Mouse (Mus musculus): ENCODE data around the gene Mt4. TPM values are rescaled to one million over a fixed set of nuclear protein-coding genes. Genes with fewer than 3 reads are reported as not detected.

Mt4 gene
- not detected for polyA plus RNA-seq (2014; fragmentation: Illumina TruSeq; extraction: RNeasy Lipid Tissue Mini Kit (QIAGEN cat#74804); ENCODE audit: insufficient read depth, low read depth, low replicate concordance)

GRCm38 (mm10) chr8:94136933-94137332, at the start of gene Mt4:
Mt4 (plus strand) TSS chr8:94137197.

GRCm38 (mm10) chr8:94098081-94098974, 38.7 kb upstream of the Mt4 start, which contains the start of gene Bbs2:
Bbs2 (minus strand) TSS chr8:94098928.

GRCm38 (mm10) chr8:94152513-94153300, 15.7 kb downstream of the Mt4 start, which contains the start of gene Mt3:
Mt3 (plus strand) TSS chr8:94152607.

GRCm38 (mm10) chr8:94172075-94172808, 35.2 kb downstream of the Mt4 start, which contains the start of gene Mt2:
Mt2 (plus strand) TSS chr8:94172664.

GRCm38 (mm10) chr8:94178857-94179712, 42.1 kb downstream of the Mt4 start, which contains the start of gene Mt1:
Mt1 (plus strand) TSS chr8:94179082.

Other genes with a start within 250 kb of the Mt4 start
- gene Amfr, start 124.4 kb upstream of the Mt4 start, polyA plus RNA-seq (2014; fragmentation: Illumina TruSeq; extraction: RNeasy Lipid Tissue Mini Kit (QIAGEN cat#74804); ENCODE audit: insufficient read depth, low read depth, low replicate concordance) = 61.3 TPM
- gene Nudt21, start 100.2 kb upstream of the Mt4 start, polyA plus RNA-seq (2014; fragmentation: Illumina TruSeq; extraction: RNeasy Lipid Tissue Mini Kit (QIAGEN cat#74804); ENCODE audit: insufficient read depth, low read depth, low replicate concordance) = 29.2 TPM
- 5.1 TPM for gene Ogfod1, start 100.0 kb upstream of the Mt4 start, polyA plus RNA-seq (2014; fragmentation: Illumina TruSeq; extraction: RNeasy Lipid Tissue Mini Kit (QIAGEN cat#74804); ENCODE audit: insufficient read depth, low read depth, low replicate concordance)
- 9.5 TPM for gene Bbs2, start 38.3 kb upstream of the Mt4 start, polyA plus RNA-seq (2014; fragmentation: Illumina TruSeq; extraction: RNeasy Lipid Tissue Mini Kit (QIAGEN cat#74804); ENCODE audit: insufficient read depth, low read depth, low replicate concordance)
- gene Mt3, start 15.4 kb downstream of the Mt4 start, polyA plus RNA-seq (2014; fragmentation: Illumina TruSeq; extraction: RNeasy Lipid Tissue Mini Kit (QIAGEN cat#74804); ENCODE audit: insufficient read depth, low read depth, low replicate concordance) = 1.7 TPM
- 53.1 TPM for gene Mt2, start 35.5 kb downstream of the Mt4 start, polyA plus RNA-seq (2014; fragmentation: Illumina TruSeq; extraction: RNeasy Lipid Tissue Mini Kit (QIAGEN cat#74804); ENCODE audit: insufficient read depth, low read depth, low replicate concordance)
- 159 TPM for gene Mt1, start 41.9 kb downstream of the Mt4 start, polyA plus RNA-seq (2014; fragmentation: Illumina TruSeq; extraction: RNeasy Lipid Tissue Mini Kit (QIAGEN cat#74804); ENCODE audit: insufficient read depth, low read depth, low replicate concordance)
- gene Nup93, start 77.4 kb downstream of the Mt4 start, polyA plus RNA-seq (2014; fragmentation: Illumina TruSeq; extraction: RNeasy Lipid Tissue Mini Kit (QIAGEN cat#74804); ENCODE audit: insufficient read depth, low read depth, low replicate concordance) = 8.2 TPM
- not detected for gene Slc12a3, start 192.0 kb downstream of the Mt4 start, polyA plus RNA-seq (2014; fragmentation: Illumina TruSeq; extraction: RNeasy Lipid Tissue Mini Kit (QIAGEN cat#74804); ENCODE audit: insufficient read depth, low read depth, low replicate concordance)
- 131 TPM for gene Herpud1, start 249.2 kb downstream of the Mt4 start, polyA plus RNA-seq (2014; fragmentation: Illumina TruSeq; extraction: RNeasy Lipid Tissue Mini Kit (QIAGEN cat#74804); ENCODE audit: insufficient read depth, low read depth, low replicate concordance)